Mouse (Mus musculus) neural tube, embryonic 13.5 days (tissue): Measurements from ENCODE around the gene Naip6. TPM values are rescaled to one million over a fixed set of nuclear protein-coding genes. Genes with fewer than 3 reads are reported as not detected.
"Not testable (repeated sequence)": the region's sequence is repeated elsewhere in the genome, so short reads cannot be mapped to it uniquely, and the experiment has no call there.

Experiments
- ATAC-seq: fragments of 200-750 bp; cut with Nextera tagmentation; 2 replicates; pipeline ENCODE4 v1.8.0; 2017; ENCODE audit warnings: low read depth, mild to moderate bottlenecking, moderate TSS enrichment, moderate library complexity
- H3K27ac ChIP-seq: fragments of 300-500 bp; sonication (generic); replicated peaks from 2 replicates; pipeline ENCODE4 v1.5.1; 2015; ENCODE audit warnings: moderate library complexity, mild to moderate bottlenecking, inconsistent platforms
- H3K27me3 ChIP-seq: fragments of 300-500 bp; sonication (generic); 2 replicates; pipeline ENCODE4 v1.6.1; 2015; ENCODE audit warnings: mild to moderate bottlenecking, inconsistent platforms
- H3K36me3 ChIP-seq: fragments of 300-500 bp; sonication (generic); 2 replicates; pipeline ENCODE4 v1.6.1; 2015; ENCODE audit warnings: mild to moderate bottlenecking, inconsistent platforms
- H3K4me1 ChIP-seq: fragments of 300-500 bp; sonication (generic); replicated peaks from 2 replicates; pipeline ENCODE4 v1.6.1; 2015; ENCODE audit warnings: inconsistent platforms
- H3K4me2 ChIP-seq: fragments of 300-500 bp; sonication (generic); 2 replicates; pipeline ENCODE4 v1.6.1; 2015; ENCODE audit warnings: inconsistent platforms, mild to moderate bottlenecking, moderate library complexity
- H3K4me3 ChIP-seq: fragments of 300-500 bp; sonication (generic); 2 replicates; pipeline ENCODE4 v1.5.1; 2015; ENCODE audit warnings: mild to moderate bottlenecking, inconsistent platforms
- H3K9ac ChIP-seq: fragments of 300-500 bp; sonication (generic); 2 replicates; pipeline ENCODE4 v1.6.1; 2015; ENCODE audit warnings: moderate library complexity, mild to moderate bottlenecking, inconsistent platforms
- H3K9me3 ChIP-seq: fragments of 300-500 bp; sonication (generic); 2 replicates; pipeline ENCODE4 v1.6.1; 2016; ENCODE audit warnings: inconsistent platforms
- WGBS: fragments of 180-500 bp; shearing (Covaris S2); methylation state at CpG from one replicate; pipeline ENCODE4 v1.1.7; 2015; 5-methylcytosine and 5-hydroxymethylcytosine counted together
- polyA plus RNA-seq: library from polyadenylated mRNA; unstranded; fragments of >200 nt; fragmentation: Nextera tagmentation; extraction: Ambion mirVana; gene quantifications from 2 replicates; pipeline ENCODE4 v1.2.1, GENCODE M21; 2015

The Naip6 gene
- polyA plus RNA-seq, result 0.03 and 0.10 TPM in 2 replicates

GRCm38 (mm10) chr13:100317256-100317893 lies at the start of gene Naip6:
Naip6 (minus strand) TSS chr13:100317674.
- H3K27me3 ChIP-seq, H3K27ac ChIP-seq, H3K4me1 ChIP-seq, H3K4me3 ChIP-seq, H3K36me3 ChIP-seq, H3K9me3 ChIP-seq, H3K4me2 ChIP-seq, H3K9ac ChIP-seq, ATAC-seq: not testable (repeated sequence)
- 76% methylated on average over 6 of the region's 6 CpGs for WGBS

- H3K27me3 ChIP-seq, H3K4me2 ChIP-seq, H3K4me3 ChIP-seq, H3K4me1 ChIP-seq, H3K27ac ChIP-seq, ATAC-seq, H3K9ac ChIP-seq, H3K36me3 ChIP-seq, H3K9me3 ChIP-seq: not testable (repeated sequence)
- WGBS, result 80% methylated on average over 2 of the region's 2 CpGs
Observed at GRCm38 (mm10) chr13:100352315-100352714, 34.8 kb upstream of the Naip6 start.

GRCm38 (mm10) chr13:100349510-100350173 lies 32.2 kb upstream of the Naip6 start:
- not testable (repeated sequence) for H3K27me3 ChIP-seq, H3K9ac ChIP-seq, H3K4me2 ChIP-seq, H3K9me3 ChIP-seq, H3K36me3 ChIP-seq, H3K4me3 ChIP-seq, H3K27ac ChIP-seq, ATAC-seq, H3K4me1 ChIP-seq
- WGBS, result 62% methylated on average over 1 of the region's 2 CpGs

- H3K4me2 ChIP-seq, result no peak overlapping the region
- no peak overlapping the region for H3K4me3 ChIP-seq
- H3K4me1 ChIP-seq, result no peaks in the 10 kb centered on the region
- no peaks in the 10 kb centered on the region for H3K27me3 ChIP-seq
- no peak for ATAC-seq
- no peak overlapping the region for H3K9ac ChIP-seq
- WGBS, result 70% methylated on average over 2 of the region's 2 CpGs
- H3K9me3 ChIP-seq, result no peaks in the 10 kb centered on the region
- no peak overlapping the region for H3K27ac ChIP-seq
- H3K36me3 ChIP-seq, result no peaks in the 10 kb centered on the region
Observed at GRCm38 (mm10) chr13:100341822-100342221, 24.3 kb upstream of the Naip6 start.

- not testable (repeated sequence) for H3K4me3 ChIP-seq, H3K27ac ChIP-seq, H3K4me2 ChIP-seq, ATAC-seq, H3K36me3 ChIP-seq, H3K9ac ChIP-seq, H3K9me3 ChIP-seq, H3K4me1 ChIP-seq, H3K27me3 ChIP-seq
- WGBS, result 53% methylated on average over 5 of the region's 5 CpGs
Observed at GRCm38 (mm10) chr13:100331728-100332127, 14.3 kb upstream of the Naip6 start.

GRCm38 (mm10) chr13:100328899-100329298 lies 11.4 kb upstream of the Naip6 start:
- H3K9me3 ChIP-seq, H3K27me3 ChIP-seq, H3K4me1 ChIP-seq, H3K9ac ChIP-seq, H3K4me2 ChIP-seq, H3K36me3 ChIP-seq, H3K27ac ChIP-seq, H3K4me3 ChIP-seq, ATAC-seq: not testable (repeated sequence)
- WGBS, result 25% methylated on average over 1 of the region's 1 CpGs

GRCm38 (mm10) chr13:100328029-100328428 lies 10.6 kb upstream of the Naip6 start:
- WGBS, result 72% methylated on average over 2 of the region's 2 CpGs
- H3K27ac ChIP-seq, H3K4me2 ChIP-seq, ATAC-seq, H3K27me3 ChIP-seq, H3K9me3 ChIP-seq, H3K36me3 ChIP-seq, H3K4me3 ChIP-seq, H3K4me1 ChIP-seq, H3K9ac ChIP-seq: not testable (repeated sequence)

GRCm38 (mm10) chr13:100322266-100322837 lies 4.9 kb upstream of the Naip6 start:
- not testable (repeated sequence) for H3K4me2 ChIP-seq, H3K27me3 ChIP-seq, H3K9me3 ChIP-seq, H3K36me3 ChIP-seq, H3K27ac ChIP-seq, H3K9ac ChIP-seq, H3K4me3 ChIP-seq, ATAC-seq, H3K4me1 ChIP-seq
- 89% methylated on average over 3 of the region's 3 CpGs for WGBS

- H3K4me1 ChIP-seq, result no peaks in the 10 kb centered on the region
Observed at GRCm38 (mm10) chr13:100284611-100285010, 32.9 kb downstream of the Naip6 start.

GRCm38 (mm10) chr13:100271474-100272132 lies 45.9 kb downstream of the Naip6 start:
- H3K36me3 ChIP-seq, H3K27me3 ChIP-seq, H3K27ac ChIP-seq, H3K4me2 ChIP-seq, ATAC-seq, H3K4me3 ChIP-seq, H3K4me1 ChIP-seq, H3K9ac ChIP-seq, H3K9me3 ChIP-seq: not testable (repeated sequence)
- no CpG with 5 or more reads among the region's 1 CpGs for WGBS

More at GRCm38 (mm10) chr13:100284611-100285010, 32.9 kb downstream of the Naip6 start:
- H3K9ac ChIP-seq, result no peak overlapping the region
- H3K9me3 ChIP-seq, result no peaks in the 10 kb centered on the region
- H3K4me2 ChIP-seq, result no peak overlapping the region
- WGBS, result 88% methylated on average over 1 of the region's 1 CpGs
- no peak overlapping the region for H3K4me3 ChIP-seq
- no peaks in the 10 kb centered on the region for H3K36me3 ChIP-seq
- ATAC-seq, result no peak
- H3K27me3 ChIP-seq, result no peaks in the 10 kb centered on the region
- H3K27ac ChIP-seq, result no peak overlapping the region

- H3K9ac ChIP-seq, ATAC-seq, H3K27me3 ChIP-seq, H3K4me2 ChIP-seq, H3K4me1 ChIP-seq, H3K36me3 ChIP-seq, H3K27ac ChIP-seq, H3K9me3 ChIP-seq, H3K4me3 ChIP-seq: not testable (repeated sequence)
- 67% methylated on average over 2 of the region's 2 CpGs for WGBS
Observed at GRCm38 (mm10) chr13:100256996-100257395, 60.5 kb downstream of the Naip6 start.

GRCm38 (mm10) chr13:100255925-100256324 lies 61.5 kb downstream of the Naip6 start:
- not testable (repeated sequence) for H3K9ac ChIP-seq, H3K4me3 ChIP-seq, H3K27me3 ChIP-seq, H3K36me3 ChIP-seq, H3K4me1 ChIP-seq, H3K27ac ChIP-seq, H3K4me2 ChIP-seq, ATAC-seq, H3K9me3 ChIP-seq
- 89% methylated on average over 6 of the region's 6 CpGs for WGBS
